Mouse (Mus musculus) lung, adult 2 months (tissue): ENCODE data around the gene Ptprd.

Experiments used
- CTCF ChIP-seq: fragments of 200-500 bp; IDR thresholded peaks from 2 replicates; pipeline ENCODE4 v1.5.1; 2011; ENCODE audit warnings: mild to moderate bottlenecking, low read length, control low read depth; ENCODE audit not compliant: insufficient read depth
- POLR2A ChIP-seq: fragments of 200-500 bp; IDR thresholded peaks from 2 replicates; pipeline ENCODE4 v1.6.1; 2011; ENCODE audit warnings: low read depth, mild to moderate bottlenecking, control low read depth, low read length, borderline replicate concordance; ENCODE audit errors: extremely low read depth

DNA sequence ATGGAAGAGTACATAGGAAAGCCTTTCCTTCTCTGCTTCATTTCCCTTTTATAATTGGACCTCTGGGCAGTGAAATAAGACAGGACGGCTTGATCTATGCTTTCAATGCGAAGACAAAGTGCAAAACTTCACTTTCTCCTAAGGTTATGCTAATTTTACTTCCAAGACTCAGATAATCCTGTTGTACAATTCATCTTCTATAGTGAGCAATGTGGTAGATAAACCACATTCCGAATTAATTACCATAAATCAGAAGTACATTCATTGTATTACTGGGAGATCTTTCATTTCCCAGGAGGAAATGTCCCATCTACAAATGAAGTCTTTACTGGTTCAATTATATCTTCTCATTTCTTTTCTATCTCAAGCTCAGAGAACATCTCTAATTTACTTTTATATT, 1346.2 kb downstream of the Ptprd start:
- no peak for TF ChIP-seq CTCF
- TF ChIP-seq POLR2A: no peak
